Mouse (Mus musculus) T-helper 1 cell (primary cell): ENCODE measurements around the gene Gm13697.
"Not testable (repeated sequence)": the region's sequence is repeated elsewhere in the genome, so short reads cannot be mapped to it uniquely, and the experiment has no call there.

Experiments
- in situ Hi-C: fragments of 300-600 bp; cut with MboI, MseI; formaldehyde crosslinking; loops from one replicate; pipeline ENCODE4 v1.15.1; 2025; ENCODE audit warnings: high pct_unique_total_duplicates

Gm13697 gene

GRCm38 (mm10) chr2:83984443-83984842 lies at the start of gene Gm13697:
TSS of gene Gm13697 (plus strand) at chr2:83984743.
- in situ Hi-C loops = not testable (repeated sequence)

- in situ Hi-C loops = loop anchor here (5.0 kb wide), 1 partner anchor 36 kb away; the partner anchor contains the start of gene Gm13694
Observed at GRCm38 (mm10) chr2:83940931-83941361, 43.6 kb upstream of the Gm13697 start, which contains the start of gene Zswim2. TSS of gene Zswim2 (minus strand) at chr2:83941228.

GRCm38 (mm10) chr2:83941378-83941777 lies 43.2 kb upstream of the Gm13697 start:
- in situ Hi-C loops = loop anchor here (5.0 kb wide), 1 partner anchor 36 kb away; the partner anchor contains the start of gene Gm13694

DNA sequence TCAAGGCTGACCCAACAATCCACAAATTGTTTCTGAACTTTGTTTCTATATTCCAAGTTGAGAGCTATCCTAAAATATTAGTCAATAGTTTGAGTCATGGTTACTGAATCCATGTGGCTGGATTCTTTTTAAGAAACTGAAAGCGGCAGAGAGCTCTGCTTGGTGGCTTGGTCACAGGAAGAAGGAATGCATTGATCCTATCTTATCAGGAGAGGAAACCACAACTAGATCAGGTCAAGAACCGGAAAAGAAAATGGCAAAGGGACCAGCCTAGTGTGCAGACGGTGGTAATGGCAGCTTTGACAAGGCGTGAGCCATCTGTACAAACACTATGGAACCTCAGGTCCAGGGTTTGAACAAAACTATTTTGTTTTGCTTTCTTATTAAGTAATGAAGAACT lies 42.8 kb upstream of the Gm13697 start:
- in situ Hi-C loops = loop anchor here (5.0 kb wide), 1 partner anchor 36 kb away; the partner anchor contains the start of gene Gm13694

GRCm38 (mm10) chr2:83955393-83955792 lies 29.1 kb upstream of the Gm13697 start, which contains the start of gene Gm13698:
TSS of gene Gm13698 (plus strand) at chr2:83955693.
- in situ Hi-C loops = loop anchor here (25.0 kb wide), 1 partner anchor 682 kb away; no protein-coding TSS in a partner anchor

- in situ Hi-C loops = loop anchor here (25.0 kb wide), 1 partner anchor 676 kb away; no protein-coding TSS in a partner anchor
Observed at GRCm38 (mm10) chr2:83961203-83961602, 23.3 kb upstream of the Gm13697 start, which contains the start of gene Gm13693. TSS of gene Gm13693 (plus strand) at chr2:83961503.

- in situ Hi-C loops = loop anchor here (5.0 to 25.0 kb wide), 2 partner anchors 45 to 670 kb away; no protein-coding TSS in a partner anchor
Observed at GRCm38 (mm10) chr2:83967013-83967412, 17.5 kb upstream of the Gm13697 start, which contains the start of gene Gm13695. TSS of gene Gm13695 (plus strand) at chr2:83967313.

- in situ Hi-C loops = loop anchor here (25.0 kb wide), 1 partner anchor 664 kb away; no protein-coding TSS in a partner anchor
Observed at GRCm38 (mm10) chr2:83972823-83973222, 11.7 kb upstream of the Gm13697 start, which contains the start of gene Gm13696. TSS of gene Gm13696 (plus strand) at chr2:83973123.

- in situ Hi-C loops = loop anchor here (5.0 kb wide), 1 partner anchor 36 kb away; the partner anchor contains the start of gene Zswim2
Observed at GRCm38 (mm10) chr2:83978633-83979032, 5.9 kb upstream of the Gm13697 start, which contains the start of gene Gm13694. TSS of gene Gm13694 (plus strand) at chr2:83978933.

DNA sequence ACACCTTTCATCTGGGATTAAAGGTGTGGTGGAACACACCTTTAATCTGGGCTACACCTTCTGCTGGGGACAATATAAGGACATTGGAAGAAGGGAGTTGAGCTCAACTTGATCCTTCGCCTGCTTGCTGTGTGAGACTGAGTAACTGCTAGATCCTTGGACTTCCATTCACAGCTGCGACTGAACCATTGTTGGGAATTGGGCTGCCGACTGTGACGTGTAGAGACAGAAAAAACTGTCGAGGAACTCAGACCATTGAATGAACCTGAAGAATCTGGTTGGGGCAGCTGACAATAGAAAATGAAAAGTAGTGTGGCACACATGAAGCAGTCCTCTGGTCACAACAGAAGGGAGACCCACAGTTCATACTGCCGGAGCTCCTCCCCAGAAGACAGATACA lies 5.7 kb downstream of the Gm13697 start, which contains the start of gene Gm13691:
TSS of gene Gm13691 (plus strand) at position 301 of the 400 bp plus-strand sequence.
- in situ Hi-C loops = not testable (repeated sequence)

DNA sequence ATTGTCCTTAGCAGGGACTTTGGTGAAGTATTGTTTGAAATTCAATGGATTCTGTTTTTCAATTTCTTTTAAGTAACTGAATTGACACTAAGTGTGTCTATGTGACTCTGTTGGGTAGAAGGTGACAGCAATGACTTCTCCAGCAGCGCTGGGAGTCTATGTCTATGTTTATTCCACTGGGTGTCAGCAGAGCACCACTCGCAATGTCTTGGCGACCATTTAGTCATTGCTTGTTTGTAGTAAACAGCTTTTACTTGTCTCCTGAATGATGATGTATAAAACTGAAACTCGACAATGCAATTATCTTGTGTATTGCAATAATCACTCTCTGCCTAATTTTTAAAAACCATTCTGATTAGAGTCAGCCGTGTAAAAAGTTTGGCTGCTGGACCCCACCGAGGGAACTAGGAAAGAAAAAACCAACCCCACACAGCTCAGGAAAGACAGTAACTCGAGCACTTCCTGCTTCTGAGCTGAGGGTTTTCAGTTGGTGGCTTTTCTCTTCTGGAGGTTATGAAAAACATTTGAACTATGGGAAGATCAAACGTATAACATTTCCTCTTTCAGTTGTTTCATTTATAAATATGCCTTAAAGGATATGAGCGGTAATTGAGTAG lies 9.2 kb downstream of the Gm13697 start:
- in situ Hi-C loops = not testable (repeated sequence)

DNA sequence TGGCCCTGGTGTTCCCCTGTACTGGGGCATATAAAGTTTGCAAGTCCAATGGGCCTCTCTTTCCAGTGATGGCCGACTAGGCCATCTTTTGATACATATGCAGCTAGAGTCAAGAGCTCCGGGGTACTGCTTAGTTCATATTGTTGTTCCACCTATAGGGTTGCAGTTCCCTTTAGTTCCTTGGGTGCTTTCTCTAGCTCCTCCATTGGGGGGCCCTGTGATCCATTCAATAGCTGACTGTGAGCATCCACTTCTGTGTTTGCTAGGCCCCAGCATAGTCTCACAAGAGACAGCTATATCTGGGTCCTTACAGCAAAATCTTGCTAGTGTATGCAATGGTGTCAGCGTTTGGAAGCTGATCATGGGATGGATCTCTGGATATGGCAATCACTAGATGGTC lies 10.0 kb downstream of the Gm13697 start:
- in situ Hi-C loops = not testable (repeated sequence)

GRCm38 (mm10) chr2:84008913-84009312 lies 24.4 kb downstream of the Gm13697 start:
- in situ Hi-C loops = no loop called here

GRCm38 (mm10) chr2:84009818-84010217 lies 25.3 kb downstream of the Gm13697 start:
- in situ Hi-C loops = loop anchor here (5.0 kb wide), 1 partner anchor 43 kb away; the partner anchor contains the start of gene Gm13695

DNA sequence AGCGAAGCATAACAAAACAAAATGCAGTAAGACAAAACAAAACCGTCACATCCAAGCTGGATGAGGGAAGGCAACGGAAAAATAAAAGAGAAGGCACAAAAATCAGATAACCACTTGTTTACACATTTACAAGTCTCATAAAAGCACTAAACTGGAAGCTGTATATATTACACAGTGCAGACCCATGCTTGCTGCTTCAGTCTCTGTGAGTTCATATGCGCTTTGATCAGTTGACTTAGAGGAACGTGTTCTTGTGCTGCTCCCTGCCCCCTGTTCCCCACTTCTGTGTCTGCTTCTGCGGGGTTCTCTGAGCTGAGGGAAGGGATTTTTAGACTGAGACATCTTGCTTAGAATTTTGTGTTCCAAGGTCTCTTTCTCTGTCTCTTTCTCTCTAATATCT lies 30.0 kb downstream of the Gm13697 start:
- in situ Hi-C loops = loop anchor here (5.0 kb wide), 1 partner anchor 47 kb away; the partner anchor contains the start of gene Gm13695

GRCm38 (mm10) chr2:84016291-84016690 lies 31.7 kb downstream of the Gm13697 start:
- in situ Hi-C loops = not testable (repeated sequence)

DNA sequence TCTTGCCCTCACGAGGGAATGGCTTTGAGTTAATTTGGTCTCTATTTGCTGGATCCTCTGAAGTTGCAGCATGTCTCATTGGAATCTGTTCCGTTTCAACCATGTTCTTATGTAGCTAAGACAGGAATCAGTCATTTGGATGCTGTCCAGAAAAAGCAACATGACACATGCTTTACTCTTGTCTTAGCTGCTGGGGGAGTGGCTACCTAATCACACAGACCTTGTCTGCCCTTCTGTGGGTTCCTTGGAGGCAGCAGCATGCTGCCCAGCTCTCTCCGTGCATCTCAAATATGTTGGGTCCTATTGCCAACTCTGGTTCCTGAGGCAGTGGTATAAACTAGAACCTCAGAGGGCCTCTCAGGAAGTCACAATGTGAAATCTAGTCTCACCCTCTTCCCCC lies 33.8 kb downstream of the Gm13697 start:
- in situ Hi-C loops = no loop called here

DNA sequence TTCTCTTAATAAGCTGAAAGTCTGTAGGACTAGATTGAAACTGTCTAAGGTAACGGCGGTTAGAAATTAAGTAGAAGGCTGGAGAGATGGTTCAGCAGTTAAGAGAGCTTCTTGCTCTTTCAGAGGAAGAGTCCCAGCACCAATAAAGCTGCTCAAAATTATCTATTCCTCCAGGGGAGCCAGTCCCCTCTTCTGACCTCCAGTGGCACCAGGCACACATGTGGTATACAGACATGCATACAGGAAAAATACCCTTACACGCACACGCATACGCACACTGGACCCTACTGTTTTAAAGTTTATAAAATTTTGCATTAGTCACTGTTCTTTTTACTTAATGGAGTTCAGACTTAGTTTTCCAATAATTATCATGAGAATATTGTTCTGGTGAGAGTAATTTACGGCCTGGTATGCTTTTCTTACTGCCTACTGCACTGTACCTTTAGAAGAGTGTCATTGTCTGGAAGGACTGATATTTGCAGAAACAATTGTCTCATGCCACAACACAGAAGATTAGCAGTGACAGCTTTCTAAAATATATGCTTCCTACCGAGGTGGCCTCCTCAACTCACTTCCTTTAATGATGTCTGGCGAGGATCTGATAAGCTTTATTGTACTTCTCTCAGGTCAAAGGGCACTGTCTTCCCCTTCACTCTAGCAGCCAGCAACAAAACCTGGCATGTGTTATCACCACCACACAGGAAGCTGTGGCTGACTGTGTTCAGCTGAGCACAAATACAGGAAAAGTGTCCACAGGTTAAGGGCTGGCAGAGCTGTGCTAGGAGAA lies 35.2 kb downstream of the Gm13697 start:
- in situ Hi-C loops = no loop called here

DNA sequence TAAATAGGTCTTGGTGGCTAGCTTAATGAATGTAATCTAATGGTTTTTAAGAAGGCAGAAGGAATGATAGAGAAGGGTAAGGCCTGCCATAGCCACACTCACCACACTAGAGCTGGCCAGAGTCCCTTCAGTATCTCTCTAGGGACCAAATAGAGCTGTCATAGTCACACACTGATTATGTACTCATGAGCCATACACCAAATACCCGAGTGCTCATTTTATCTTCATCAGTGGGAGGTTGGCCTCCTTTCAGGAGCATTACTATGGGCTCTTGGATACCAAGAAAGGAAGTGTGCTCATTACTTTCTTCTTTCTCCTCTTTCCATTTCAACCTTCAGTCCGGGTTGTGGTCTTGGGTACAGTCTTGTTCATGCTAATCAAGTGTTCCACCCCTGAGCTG lies 37.4 kb downstream of the Gm13697 start:
- in situ Hi-C loops = no loop called here

DNA sequence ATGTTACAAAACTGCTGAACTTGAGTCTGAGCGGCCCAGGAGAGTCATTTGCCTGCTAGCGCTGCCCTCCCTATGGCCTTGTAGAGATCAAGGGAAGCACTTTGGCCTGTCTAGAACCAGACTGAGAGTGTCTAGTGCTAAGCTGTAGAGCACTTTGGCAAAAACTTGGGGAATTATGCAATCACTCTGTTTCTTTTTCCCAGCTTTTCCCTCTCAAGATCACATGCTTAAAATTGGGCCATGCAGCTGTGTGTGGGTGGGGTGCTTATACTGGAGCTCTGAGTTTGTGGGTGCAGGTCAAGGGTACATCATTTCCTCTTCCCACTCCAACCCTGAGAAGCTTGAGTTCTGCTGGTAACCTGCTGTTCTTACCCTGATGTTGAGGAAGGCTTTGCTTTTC lies 38.4 kb downstream of the Gm13697 start:
- in situ Hi-C loops = no loop called here

- in situ Hi-C loops = no loop called here
Observed at GRCm38 (mm10) chr2:84023319-84023718, 38.8 kb downstream of the Gm13697 start.

DNA sequence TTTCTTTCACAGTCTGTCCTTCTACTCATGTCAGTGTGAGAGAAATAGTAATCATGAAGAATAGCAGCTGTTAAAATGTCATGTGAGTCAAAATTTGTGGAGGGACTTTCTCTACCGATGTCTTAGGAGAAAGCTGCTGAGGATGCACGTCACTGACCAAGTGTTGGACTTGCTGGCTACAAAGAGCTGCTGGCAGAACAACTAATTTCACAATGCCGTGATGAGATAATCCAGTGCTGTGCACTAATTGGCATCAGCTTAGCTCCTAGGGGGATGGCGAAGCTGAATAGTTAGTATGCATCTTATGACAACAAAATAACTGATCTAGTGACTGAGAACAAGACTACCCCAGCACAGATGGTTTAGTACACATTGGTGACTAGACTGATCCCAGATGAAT lies 40.7 kb downstream of the Gm13697 start:
- in situ Hi-C loops = no loop called here
